Mouse (Mus musculus) mouse embryonic stem cell (cell line): Measurements from ENCODE around the gene Atmin.

ENCODE experiments used
- in situ Hi-C, 2 experiments: fragments of 300-500 bp; cut with MboI; formaldehyde crosslinking; loops; 1 replicate in 1 of 2; 3 replicates in 1 of 2; pipeline ENCODE4 v1.14.3; 2019 to 2020; ENCODE audit warnings: low sequenced_read_pairs in 2 of 2, low pct_unique_long_range_greater_than_20kb in 1 of 2, mixed read lengths in 1 of 2; ENCODE audit not compliant: unreplicated experiment in 1 of 2

Atmin gene

GRCm38 (mm10) chr8:116994016-116994716, 51.0 kb downstream of the Atmin start:
- in situ Hi-C loops, result loop anchor here in 1 of 2 experiments (10.0 kb wide), 1 partner anchor 109 kb away; no protein-coding TSS in a partner anchor
